Mouse (Mus musculus) MEL (cell line): ENCODE data around the gene Gpr156. TPM values are rescaled to one million over a fixed set of nuclear protein-coding genes. Genes with fewer than 3 reads are reported as not detected.

Source experiments
- DNase-seq: peaks from one replicate; pipeline ENCODE4 v3.0.0; 2011; ENCODE audit warnings: low read depth, low spot score
- H3K27ac ChIP-seq: 2 replicates; pipeline ENCODE4 v1.5.1; 2012; ENCODE audit warnings: low read depth, mild to moderate bottlenecking, control low read depth, low read length, moderate library complexity; ENCODE audit not compliant: control insufficient read depth
- H3K27me3 ChIP-seq, 2 experiments: fragments of 150-350 bp in 1 of 2; sonication (generic) in 1 of 2; 2 replicates each; pipeline ENCODE4 v1.6.1; 2012; ENCODE audit warnings: low read length in 2 of 2, mild to moderate bottlenecking in 2 of 2, improper control_type of control experiment in 1 of 2, moderate library complexity in 1 of 2; ENCODE audit not compliant: insufficient read depth in 2 of 2, control insufficient read depth in 1 of 2
- H3K36me3 ChIP-seq, 2 experiments: 2 replicates each; pipeline ENCODE4 v1.6.1; 2012 to 2014; ENCODE audit warnings: low read length in 2 of 2, improper control_type of control experiment in 1 of 2, inconsistent platforms in 1 of 2, mild to moderate bottlenecking in 1 of 2; ENCODE audit not compliant: insufficient read depth in 2 of 2, control insufficient read depth in 1 of 2
- H3K4me1 ChIP-seq, 2 experiments: fragments of 150-350 bp in 1 of 2; sonication (generic) in 1 of 2; 2 replicates each; pipeline ENCODE4 v1.6.1; 2012; ENCODE audit warnings: low read length in 2 of 2, improper control_type of control experiment in 1 of 2, mild to moderate bottlenecking in 1 of 2; ENCODE audit not compliant: insufficient read depth in 2 of 2, control insufficient read depth in 1 of 2
- H3K4me3 ChIP-seq, 2 experiments: fragments of 150-350 bp in 1 of 2; sonication (generic) in 1 of 2; 2 replicates each; pipeline ENCODE4 v1.5.1; 2012; ENCODE audit warnings: low read depth in 2 of 2, low read length in 2 of 2, mild to moderate bottlenecking in 2 of 2, moderate library complexity in 2 of 2, control low read depth in 1 of 2, improper control_type of control experiment in 1 of 2; ENCODE audit not compliant: control insufficient read depth in 1 of 2, insufficient read depth in 1 of 2
- H3K79me2 ChIP-seq: 2 replicates; pipeline ENCODE4 v1.6.1; 2012; ENCODE audit warnings: mild to moderate bottlenecking, low read length, moderate library complexity; ENCODE audit not compliant: control insufficient read depth, poor library complexity, insufficient read depth
- H3K9ac ChIP-seq: 2 replicates; pipeline ENCODE4 v1.6.1; 2012; ENCODE audit warnings: low read depth, mild to moderate bottlenecking, control low read depth, low read length, moderate library complexity; ENCODE audit not compliant: control insufficient read depth, poor library complexity, severe bottlenecking
- H3K9me3 ChIP-seq: fragments of 150-350 bp; sonication (generic); replicated peaks from 2 replicates; pipeline ENCODE4 v1.6.1; 2012; ENCODE audit warnings: mild to moderate bottlenecking, low read length, improper control_type of control experiment, moderate library complexity; ENCODE audit not compliant: insufficient read depth
- BHLHE40 ChIP-seq: IDR thresholded peaks from 2 replicates; pipeline ENCODE4 v1.6.1; 2012; ENCODE audit warnings: low read depth, mild to moderate bottlenecking, inconsistent platforms, low read length, improper control_type of control experiment, borderline replicate concordance
- CHD1 ChIP-seq: IDR thresholded peaks from 2 replicates; pipeline ENCODE4 v1.6.1; 2012; ENCODE audit warnings: low read depth, mild to moderate bottlenecking, inconsistent platforms, low read length, improper control_type of control experiment
- CTCF ChIP-seq, 3 experiments: IDR thresholded peaks in 2 of 3; conservative IDR thresholded peaks in 1 of 3; 2 replicates each; pipeline ENCODE4 v1.5.1; 2011 to 2012; ENCODE audit warnings: low read length in 3 of 3, low read depth in 2 of 3, mild to moderate bottlenecking in 2 of 3, improper control_type of control experiment in 1 of 3, inconsistent platforms in 1 of 3, mixed read lengths in 1 of 3, moderate library complexity in 1 of 3; ENCODE audit not compliant: control insufficient read depth in 1 of 3, insufficient read depth in 1 of 3, poor library complexity in 1 of 3, severe bottlenecking in 1 of 3
- ELF1 ChIP-seq: IDR thresholded peaks from 2 replicates; pipeline ENCODE4 v1.6.1; 2014; ENCODE audit warnings: low read depth, mild to moderate bottlenecking, inconsistent platforms, low read length, improper control_type of control experiment, moderate library complexity
- ETS1 ChIP-seq: IDR thresholded peaks from 2 replicates; pipeline ENCODE4 v1.6.1; 2012; ENCODE audit warnings: low read depth, mild to moderate bottlenecking, inconsistent platforms, low read length, improper control_type of control experiment, moderate library complexity
- GABPA ChIP-seq: IDR thresholded peaks from 2 replicates; pipeline ENCODE4 v1.6.1; 2012; ENCODE audit warnings: low read depth, mild to moderate bottlenecking, inconsistent platforms, low read length, improper control_type of control experiment, moderate library complexity
- JUND ChIP-seq: IDR thresholded peaks from 2 replicates; pipeline ENCODE4 v1.6.1; 2011; ENCODE audit warnings: low read depth, mild to moderate bottlenecking, improper control_type of control experiment, low read length
- MAFK ChIP-seq: IDR thresholded peaks from 2 replicates; pipeline ENCODE4 v1.6.1; 2011; ENCODE audit warnings: low read depth, mild to moderate bottlenecking, low read length, improper control_type of control experiment, borderline replicate concordance
- MAX ChIP-seq: IDR thresholded peaks from 2 replicates; pipeline ENCODE4 v1.6.1; 2011; ENCODE audit warnings: low read length, improper control_type of control experiment
- MEF2A ChIP-seq: IDR thresholded peaks from 2 replicates; pipeline ENCODE4 v1.6.1; 2014; ENCODE audit warnings: low read depth, mild to moderate bottlenecking, inconsistent platforms, low read length, improper control_type of control experiment; ENCODE audit not compliant: poor library complexity, insufficient replicate concordance, severe bottlenecking; ENCODE audit errors: extremely low read depth
- NELFE ChIP-seq: IDR thresholded peaks from 2 replicates; pipeline ENCODE4 v1.6.1; 2011; ENCODE audit warnings: low read depth, low read length, improper control_type of control experiment
- POLR2A ChIP-seq, 2 experiments: IDR thresholded peaks; 2 replicates each; pipeline ENCODE4 v1.6.1; 2011 to 2012; ENCODE audit warnings: low read length in 2 of 2, mild to moderate bottlenecking in 2 of 2, control low read depth in 1 of 2, improper control_type of control experiment in 1 of 2, low read depth in 1 of 2, moderate library complexity in 1 of 2; ENCODE audit not compliant: control insufficient read depth in 1 of 2, insufficient read depth in 1 of 2, poor library complexity in 1 of 2
- POLR2AphosphoS2 ChIP-seq: IDR thresholded peaks from 2 replicates; pipeline ENCODE4 v1.6.1; 2011; ENCODE audit warnings: low read length, improper control_type of control experiment
- POLR2AphosphoS5 ChIP-seq: IDR thresholded peaks from 2 replicates; pipeline ENCODE4 v1.6.1; 2012; ENCODE audit warnings: low read depth, borderline replicate concordance, mild to moderate bottlenecking, inconsistent platforms, low read length, moderate library complexity, mixed read lengths
- RAD21 ChIP-seq: IDR thresholded peaks from 2 replicates; pipeline ENCODE4 v1.6.1; 2011; ENCODE audit warnings: mild to moderate bottlenecking, low read depth, low read length, improper control_type of control experiment
- RCOR1 ChIP-seq: IDR thresholded peaks from 2 replicates; pipeline ENCODE4 v1.6.1; 2012; ENCODE audit warnings: low read depth, mild to moderate bottlenecking, inconsistent platforms, low read length, improper control_type of control experiment
- SMC3 ChIP-seq: IDR thresholded peaks from 2 replicates; pipeline ENCODE4 v1.6.1; 2011; ENCODE audit warnings: low read depth, low read length, improper control_type of control experiment
- TCF12 ChIP-seq: IDR thresholded peaks from 2 replicates; pipeline ENCODE4 v1.6.1; 2014; ENCODE audit warnings: low read depth, mild to moderate bottlenecking, inconsistent platforms, low read length, improper control_type of control experiment, moderate library complexity
- USF1 ChIP-seq: IDR thresholded peaks from 2 replicates; pipeline ENCODE4 v1.6.1; 2014; ENCODE audit warnings: low read depth, mild to moderate bottlenecking, inconsistent platforms, low read length, improper control_type of control experiment, moderate library complexity
- ZKSCAN1 ChIP-seq: IDR thresholded peaks from 2 replicates; pipeline ENCODE4 v1.6.1; 2012; ENCODE audit warnings: low read depth, mild to moderate bottlenecking, inconsistent platforms, low read length, improper control_type of control experiment, moderate library complexity
- ZMIZ1 ChIP-seq: IDR thresholded peaks from 2 replicates; pipeline ENCODE4 v1.6.1; 2012; ENCODE audit warnings: low read depth, mild to moderate bottlenecking, inconsistent platforms, low read length, improper control_type of control experiment, moderate library complexity
- ZNF384 ChIP-seq: IDR thresholded peaks from 2 replicates; pipeline ENCODE4 v1.6.1; 2012; ENCODE audit warnings: low read depth, mild to moderate bottlenecking, inconsistent platforms, low read length, improper control_type of control experiment
- polyA plus RNA-seq, 2 experiments: library from polyadenylated mRNA; stranded (reverse) in 1 of 2; unstranded in 1 of 2; fragments of >175 nt in 1 of 2; fragments of >200 nt in 1 of 2; gene quantifications; 2 replicates each; pipeline versions ENCODE4 v1.2.1 to v1.2.4; 2012; ENCODE audit warnings: low replicate concordance in 2 of 2, low read depth in 1 of 2; ENCODE audit not compliant: insufficient read length in 2 of 2, insufficient read depth in 1 of 2, missing spikeins in 1 of 2
- total RNA-seq: library from RNA; depleted of rRNA; stranded (reverse); fragments of 300-350 nt; gene quantifications from 2 replicates; pipeline ENCODE4 v1.2.3, GENCODE M21; 2012

The Gpr156 gene
- total and polyA plus RNA-seq, 3 experiments = not detected

- no peak for DNase-seq
- H3K9ac ChIP-seq = no peak overlapping the region
- no peaks in the 10 kb centered on the region for H3K79me2 ChIP-seq
- no peaks in the 10 kb centered on the region for H3K36me3 ChIP-seq
- H3K4me3 ChIP-seq = no peak overlapping the region
- TF ChIP-seq RAD21 (no peak), POLR2AphosphoS2 (no peak), CHD1 (no peak), POLR2AphosphoS5 (no peak), GABPA (no peak), MEF2A (no peak), ZMIZ1 (no peak), TCF12 (no peak), USF1 (no peak), MAFK (no peak), ETS1 (no peak), ELF1 (no peak), POLR2A (IDR thresholded peaks at IDR 0.05; ENCODE audit: control insufficient read depth in 1 of 2, insufficient read depth in 1 of 2, low read depth in 1 of 2, low read length in 2 of 2, poor library complexity in 1 of 2) (no peak), RCOR1 (no peak), ZNF384 (no peak), SMC3 (no peak), BHLHE40 (no peak), NELFE (no peak), CTCF (IDR thresholded peaks at IDR 0.05 in 2 of 3, conservative IDR thresholded peaks at IDR 0.05 in 1 of 3; ENCODE audit: control insufficient read depth in 1 of 3, insufficient read depth in 1 of 3, low read depth in 2 of 3, low read length in 3 of 3, poor library complexity in 1 of 3, severe bottlenecking in 1 of 3) (no peak)
- peaks cover 0 to 3% of the 10 kb centered on the region in 2 experiments; a peak in 2 of 4 replicates for H3K27me3 ChIP-seq
- no peak overlapping the region for H3K27ac ChIP-seq
- no peaks in the 10 kb centered on the region for H3K4me1 ChIP-seq
- no peaks in the 10 kb centered on the region for H3K9me3 ChIP-seq
Measured at GRCm38 (mm10) chr16:38011486-38011885, 95.2 kb downstream of the Gpr156 start.

DNA sequence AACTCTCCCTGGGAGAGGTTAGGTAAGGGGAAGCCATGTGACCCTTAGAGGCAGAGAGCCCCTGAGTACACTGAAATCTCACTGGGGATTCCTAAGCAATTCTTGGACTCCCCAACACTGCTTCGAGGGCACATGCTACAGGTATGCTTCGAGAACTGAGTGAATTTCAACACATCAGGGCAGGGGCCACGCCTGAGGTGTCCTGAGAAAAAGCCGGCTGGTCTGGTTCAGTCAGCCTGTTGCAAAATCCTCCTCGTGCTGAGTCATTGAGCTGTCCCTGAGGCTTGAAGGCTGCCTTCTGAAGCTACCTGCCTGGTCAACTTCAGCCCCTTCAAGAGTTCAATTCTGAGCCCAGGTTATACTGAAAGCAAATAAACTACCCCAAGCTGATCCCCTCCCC is 96.1 kb downstream of the Gpr156 start:
- Histone ChIP-seq H3K9me3 (no peaks in the 10 kb centered on the region), H3K79me2 (no peaks in the 10 kb centered on the region), H3K27ac (no peak overlapping the region), H3K4me3 (no peak overlapping the region), H3K4me1 (no peaks in the 10 kb centered on the region), H3K27me3 (peaks cover 0 to 3% of the 10 kb centered on the region in 2 experiments; a peak in 2 of 4 replicates), H3K36me3 (no peaks in the 10 kb centered on the region), H3K9ac (no peak overlapping the region)
- no peak for DNase-seq
- TF ChIP-seq MEF2A = no peak
- no peak for TF ChIP-seq ETS1
- TF ChIP-seq CTCF (IDR thresholded peaks at IDR 0.05 in 2 of 3, conservative IDR thresholded peaks at IDR 0.05 in 1 of 3; ENCODE audit: control insufficient read depth in 1 of 3, insufficient read depth in 1 of 3, low read depth in 2 of 3, low read length in 3 of 3, poor library complexity in 1 of 3, severe bottlenecking in 1 of 3) = no peak
- TF ChIP-seq ZKSCAN1 = no peak
- no peak for TF ChIP-seq MAX
- TF ChIP-seq JUND = no peak
